ENCODE assay signal across 8 mouse cellular contexts in the genomic region with DNA sequence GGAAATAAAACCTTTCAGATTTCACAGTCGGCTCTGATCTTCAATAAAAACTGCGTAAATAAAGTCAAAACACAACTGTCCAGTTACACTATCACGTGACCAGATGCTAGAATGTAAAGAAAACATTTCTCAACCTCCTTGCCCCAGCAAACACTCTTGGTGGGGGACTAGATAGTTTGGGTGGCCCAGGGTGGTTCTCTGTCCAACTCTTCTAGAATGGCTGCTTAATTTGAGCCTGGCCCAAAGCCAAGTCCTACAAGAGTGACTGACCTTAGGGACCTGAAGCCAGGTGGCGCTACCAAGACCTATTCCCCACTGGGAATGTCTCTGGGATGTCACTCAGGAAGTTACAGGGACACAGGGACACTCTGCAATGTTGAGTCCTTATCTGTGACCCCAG. TPM values are rescaled to one million over a fixed set of nuclear protein-coding genes. Genes with fewer than 3 reads are reported as not detected.
DNase-seq lines count a peak whose midpoint lies in the region; ATAC-seq lines count a peak whose summit lies in the region.

No protein-coding gene starts in this region.

- no peak overlapping the region for H3K27ac ChIP-seq in embryonic facial prominence, embryonic 12.5 days
- peak overlapping the region; percentile 86 for H3K27ac ChIP-seq in hindbrain, embryonic 16.5 days (ENCODE audit: low read depth, low read length)
- peak overlapping the region; percentile 97 for H3K27ac ChIP-seq in midbrain, embryonic 15.5 days

- peak overlapping the region; percentile 77; the same call in 1 of the 2 replicates for H3K9ac ChIP-seq in embryonic facial prominence, embryonic 12.5 days
- peak overlapping the region; percentile 72 for H3K9ac ChIP-seq in hindbrain, embryonic 16.5 days (ENCODE audit: low read depth, low read length)
- peak overlapping the region; percentile 65 for H3K9ac ChIP-seq in midbrain, embryonic 15.5 days

- no peak for ATAC-seq in megakaryocyte, adult 5-6 weeks (ENCODE audit: poor library complexity, severe bottlenecking)
- no peak for ATAC-seq in embryonic facial prominence, embryonic 12.5 days (ENCODE audit: insufficient number of reproducible peaks, insufficient read depth, low FRiP score, low TSS enrichment)
- ATAC-seq in hindbrain, embryonic 16.5 days, result no peak
- no peak for ATAC-seq in midbrain, embryonic 15.5 days (replicated peaks)

- H3K9me3 ChIP-seq in megakaryocyte, embryonic 14.5 days, result 0 out of 2 replicates have a peak, but pooled peaks cover 4% of the 10 kb centered on the region
- no peaks in the 10 kb centered on the region for H3K9me3 ChIP-seq in embryonic facial prominence, embryonic 12.5 days
- no peaks in the 10 kb centered on the region for H3K9me3 ChIP-seq in hindbrain, embryonic 16.5 days (ENCODE audit: control insufficient read depth, low read length)
- H3K9me3 ChIP-seq in midbrain, embryonic 15.5 days, result no peaks in the 10 kb centered on the region

- H3K4me3 ChIP-seq in megakaryocyte, embryonic 14.5 days (replicated peaks), result peak overlapping the region; percentile 93
- peak overlapping the region; percentile 66 for H3K4me3 ChIP-seq in embryonic facial prominence, embryonic 12.5 days
- peak overlapping the region; percentile 56 for H3K4me3 ChIP-seq in hindbrain, embryonic 16.5 days (ENCODE audit: low read length)
- H3K4me3 ChIP-seq in midbrain, embryonic 15.5 days, result peak overlapping the region; percentile 68

- H3K4me1 ChIP-seq in megakaryocyte, embryonic 14.5 days, result peaks cover 18% of the 10 kb centered on the region
- peaks cover 3% of the 10 kb centered on the region; the same call in 1 of the 2 replicates for H3K4me1 ChIP-seq in embryonic facial prominence, embryonic 12.5 days
- H3K4me1 ChIP-seq in hindbrain, embryonic 16.5 days (ENCODE audit: control insufficient read depth, insufficient read depth, low read depth, low read length), result peaks cover 11% of the 10 kb centered on the region
- peaks cover 12% of the 10 kb centered on the region for H3K4me1 ChIP-seq in midbrain, embryonic 15.5 days

- intact Hi-C loops in left cerebral cortex, postnatal 14 days (cut with DNase I), result no loop called here

- DNase-seq in right cerebral cortex, adult 2 months (ENCODE audit: low spot score in 2 of 2), result no peak
- DNase-seq in left cerebral cortex, postnatal 14 days (ENCODE audit: low spot score in 2 of 2), result no peak
- DNase-seq in left cerebral cortex, adult 18-20 months (ENCODE audit: low spot score in 2 of 2), result no peak

- peaks cover 36% of the 10 kb centered on the region for H3K27me3 ChIP-seq in megakaryocyte, embryonic 14.5 days (replicated peaks)
- no peaks in the 10 kb centered on the region for H3K27me3 ChIP-seq in embryonic facial prominence, embryonic 12.5 days
- no peaks in the 10 kb centered on the region for H3K27me3 ChIP-seq in hindbrain, embryonic 16.5 days (replicated peaks; ENCODE audit: control insufficient read depth, insufficient read depth, low read length)
- no peaks in the 10 kb centered on the region for H3K27me3 ChIP-seq in midbrain, embryonic 15.5 days (replicated peaks)

- H3K36me3 ChIP-seq in megakaryocyte, embryonic 14.5 days (replicated peaks; ENCODE audit: low read length), result no peaks in the 10 kb centered on the region
- H3K36me3 ChIP-seq in embryonic facial prominence, embryonic 12.5 days, result 0 out of 2 replicates have a peak, but pooled peaks cover 2% of the 10 kb centered on the region
- H3K36me3 ChIP-seq in hindbrain, embryonic 16.5 days (ENCODE audit: control insufficient read depth, insufficient read depth, low read length), result peaks cover 6% of the 10 kb centered on the region; the same call in 1 of the 2 replicates
- peaks cover 6% of the 10 kb centered on the region; the same call in 1 of the 2 replicates for H3K36me3 ChIP-seq in midbrain, embryonic 15.5 days (replicated peaks)

- 50% methylated on average over 4 of the region's 4 CpGs for WGBS in embryonic facial prominence, embryonic 12.5 days
- 42% methylated on average over 4 of the region's 4 CpGs for WGBS in hindbrain, embryonic 16.5 days
- 52% methylated on average over 4 of the region's 4 CpGs for WGBS in midbrain, embryonic 15.5 days

- peak overlapping the region; percentile 83 for H3K4me2 ChIP-seq in embryonic facial prominence, embryonic 12.5 days (replicated peaks)
- H3K4me2 ChIP-seq in hindbrain, embryonic 16.5 days (ENCODE audit: low read length), result peak overlapping the region; percentile 88
- H3K4me2 ChIP-seq in midbrain, embryonic 15.5 days, result peak overlapping the region; percentile 74

RNA-seq across cellular contexts. Expression of gene Pomc, which starts 5.8 kb away (rescaled TPM):
- polyA plus RNA-seq in megakaryocyte, embryonic 14.5 days (2012; ENCODE audit: insufficient read depth, low replicate concordance), result 0.31 TPM in 1 of 2 replicates, not detected in the other
- 0.38 and 0.57 TPM in 2 replicates for total RNA-seq in megakaryocyte, adult 5-6 weeks (2015)
- not detected in 2 replicates for total RNA-seq in megakaryocyte, adult 5-6 weeks (2017)
- 8.5 and 8.8 TPM in 2 replicates for polyA plus RNA-seq in embryonic facial prominence, embryonic 12.5 days (2016; fragmentation: Nextera tagmentation; extraction: Ambion mirVana)
- polyA plus RNA-seq in hindbrain, embryonic 16.5 days (2015; fragmentation: Nextera tagmentation; extraction: Ambion mirVana), result 3.4 and 3.9 TPM in 2 replicates
- polyA plus RNA-seq in midbrain, embryonic 15.5 days (2015; fragmentation: Nextera tagmentation; extraction: Ambion mirVana), result 5.0 and 9.1 TPM in 2 replicates
- 1 to 10 TPM; 3.1 to 3.7 TPM for total RNA-seq in left cerebral cortex, postnatal 14 days (2021)
- 1 to 10 TPM; 1.6 to 1.7 TPM for total RNA-seq in left cerebral cortex, adult 18-20 months (2021)
